Mouse (Mus musculus) heart, postnatal 14 days (tissue): Measurements from ENCODE around the gene Cand1. TPM values are rescaled to one million over a fixed set of nuclear protein-coding genes. Genes with fewer than 3 reads are reported as not detected.

Experiments
- total RNA-seq, 2 experiments: library from RNA; stranded (reverse); gene quantifications; 2 replicates each; pipeline ENCODE4 v1.2.3; 2021

The Cand1 gene
- total RNA-seq, 2 experiments from 2014 or later, result 42.6 to 53.8 TPM

Other genes starting within 250 kb of the Cand1 start
- under 1 TPM; 0.61 to 0.86 TPM for gene Grip1, start 213.8 kb upstream of the Cand1 start, total RNA-seq